Mouse (Mus musculus) kidney, adult 2 months (tissue): ENCODE measurements around the gene Kctd21. TPM values are rescaled to one million over a fixed set of nuclear protein-coding genes. Genes with fewer than 3 reads are reported as not detected.

Experiments
- DNase-seq: peaks from one replicate; pipeline ENCODE4 v3.0.0; 2021
- H3K27ac ChIP-seq: fragments of 200-500 bp; 2 replicates; pipeline ENCODE4 v1.5.1; 2012; ENCODE audit warnings: low read depth, low read length, control low read depth, inconsistent platforms; ENCODE audit not compliant: insufficient read depth
- H3K27me3 ChIP-seq: fragments of 200-500 bp; replicated peaks from 2 replicates; pipeline ENCODE4 v1.6.1; 2012; ENCODE audit warnings: mild to moderate bottlenecking, moderate library complexity, low read length, inconsistent platforms; ENCODE audit not compliant: control insufficient read depth, insufficient read depth
- H3K36me3 ChIP-seq: fragments of 200-500 bp; 2 replicates; pipeline ENCODE4 v1.6.1; 2012; ENCODE audit warnings: mild to moderate bottlenecking, moderate library complexity, low read length, inconsistent platforms; ENCODE audit not compliant: control insufficient read depth, insufficient read depth
- H3K4me1 ChIP-seq: fragments of 200-500 bp; 2 replicates; pipeline ENCODE4 v1.6.1; 2011; ENCODE audit warnings: low read length; ENCODE audit not compliant: control insufficient read depth, insufficient read depth
- H3K4me3 ChIP-seq: fragments of 200-500 bp; 2 replicates; pipeline ENCODE4 v1.5.1; 2011; ENCODE audit warnings: mild to moderate bottlenecking, low read depth, low read length, control low read depth; ENCODE audit not compliant: insufficient read depth
- CTCF ChIP-seq: fragments of 200-500 bp; conservative IDR thresholded peaks from 2 replicates; pipeline ENCODE4 v1.5.1; 2011; ENCODE audit warnings: low read depth, mild to moderate bottlenecking, control low read depth, low read length, moderate library complexity, mixed read lengths; ENCODE audit not compliant: insufficient read depth, insufficient read length
- POLR2A ChIP-seq: fragments of 200-500 bp; IDR thresholded peaks from one replicate; pipeline ENCODE4 v1.6.1; 2011; ENCODE audit warnings: low read depth, low read length, control low read depth
- WGBS: fragments of 180-500 bp; shearing (Covaris S2); methylation state at CpG from one replicate; pipeline ENCODE4 v1.1.7; 2018; 5-methylcytosine and 5-hydroxymethylcytosine counted together
- polyA plus RNA-seq: library from polyadenylated mRNA; depleted of rRNA; stranded (reverse); fragments of >200 nt; gene quantifications from 2 replicates; pipeline ENCODE4 v1.2.3, GENCODE M21; 2012

Kctd21 gene
- polyA plus RNA-seq, 1 experiment: 6.3 TPM

GRCm38 (mm10) chr7:97348318-97348717 is 16.2 kb downstream of the Kctd21 start:
- 93% methylated on average over 3 of the region's 3 CpGs for WGBS
- Histone ChIP-seq H3K36me3 (no peaks in the 10 kb centered on the region), H3K27ac (no peak overlapping the region), H3K4me3 (no peak overlapping the region), H3K27me3 (no peaks in the 10 kb centered on the region), H3K4me1 (no peaks in the 10 kb centered on the region)
- DNase-seq: no peak
- TF ChIP-seq CTCF: no peak
- TF ChIP-seq POLR2A: no peak

- WGBS: 82% methylated on average over 5 of the region's 5 CpGs
- no peak for TF ChIP-seq CTCF
- TF ChIP-seq POLR2A: no peak
- H3K36me3 ChIP-seq: no peaks in the 10 kb centered on the region
- no peaks in the 10 kb centered on the region for H3K27me3 ChIP-seq
- no peaks in the 10 kb centered on the region for H3K4me1 ChIP-seq
- DNase-seq: no peak
- no peak overlapping the region for H3K4me3 ChIP-seq
- H3K27ac ChIP-seq: no peak overlapping the region
These were observed 16.7 kb downstream of the Kctd21 start for GRCm38 (mm10) chr7:97348836-97349235.

GRCm38 (mm10) chr7:97349438-97349837 is 17.3 kb downstream of the Kctd21 start:
- Histone ChIP-seq H3K4me1 (no peaks in the 10 kb centered on the region), H3K4me3 (no peak overlapping the region), H3K27ac (no peak overlapping the region), H3K27me3 (no peaks in the 10 kb centered on the region), H3K36me3 (no peaks in the 10 kb centered on the region)
- 91% methylated on average over 6 of the region's 6 CpGs for WGBS
- no peak for TF ChIP-seq CTCF
- DNase-seq: no peak

GRCm38 (mm10) chr7:97350891-97351290 is 18.8 kb downstream of the Kctd21 start:
- no peak overlapping the region for H3K4me3 ChIP-seq
- no peak overlapping the region for H3K27ac ChIP-seq
- WGBS: 91% methylated on average over 5 of the region's 5 CpGs
- H3K36me3 ChIP-seq: no peaks in the 10 kb centered on the region
- no peak for TF ChIP-seq CTCF
- no peak for TF ChIP-seq POLR2A
- no peaks in the 10 kb centered on the region for H3K4me1 ChIP-seq
- H3K27me3 ChIP-seq: no peaks in the 10 kb centered on the region
- DNase-seq: no peak

GRCm38 (mm10) chr7:97351792-97352513 is 19.8 kb downstream of the Kctd21 start:
- no peaks in the 10 kb centered on the region for H3K27me3 ChIP-seq
- H3K36me3 ChIP-seq: no peaks in the 10 kb centered on the region
- H3K4me1 ChIP-seq: no peaks in the 10 kb centered on the region
- H3K27ac ChIP-seq: no peak overlapping the region
- no peak for DNase-seq
- 71% methylated on average over 11 of the region's 11 CpGs for WGBS
- H3K4me3 ChIP-seq: no peak overlapping the region
- TF ChIP-seq POLR2A: no peak
- no peak for TF ChIP-seq CTCF

- no peak for DNase-seq
- no peaks in the 10 kb centered on the region for H3K27me3 ChIP-seq
- H3K27ac ChIP-seq: no peak overlapping the region
- H3K36me3 ChIP-seq: no peaks in the 10 kb centered on the region
- 84% methylated on average over 6 of the region's 6 CpGs for WGBS
- no peak overlapping the region for H3K4me3 ChIP-seq
- no peaks in the 10 kb centered on the region for H3K4me1 ChIP-seq
- TF ChIP-seq CTCF (no peak), POLR2A (no peak)
These were observed 21.2 kb downstream of the Kctd21 start for GRCm38 (mm10) chr7:97353356-97353755.

GRCm38 (mm10) chr7:97355068-97355841 is 23.1 kb downstream of the Kctd21 start:
- Histone ChIP-seq H3K4me3 (no peak overlapping the region), H3K4me1 (no peaks in the 10 kb centered on the region), H3K27ac (no peak overlapping the region), H3K36me3 (no peaks in the 10 kb centered on the region), H3K27me3 (no peaks in the 10 kb centered on the region)
- no peak for TF ChIP-seq CTCF
- TF ChIP-seq POLR2A: no peak
- WGBS: 52% methylated on average over 13 of the region's 13 CpGs
- peak; percentile 47 for DNase-seq
